Mouse (Mus musculus) T-cell, adult 2 months (primary cell): ENCODE measurements around the gene Rpl28.

ENCODE experiments used
- DNase-seq: peaks from one replicate; pipeline ENCODE4 v3.0.0; 2022; ENCODE audit warnings: low spot score

Gene Rpl28

DNA sequence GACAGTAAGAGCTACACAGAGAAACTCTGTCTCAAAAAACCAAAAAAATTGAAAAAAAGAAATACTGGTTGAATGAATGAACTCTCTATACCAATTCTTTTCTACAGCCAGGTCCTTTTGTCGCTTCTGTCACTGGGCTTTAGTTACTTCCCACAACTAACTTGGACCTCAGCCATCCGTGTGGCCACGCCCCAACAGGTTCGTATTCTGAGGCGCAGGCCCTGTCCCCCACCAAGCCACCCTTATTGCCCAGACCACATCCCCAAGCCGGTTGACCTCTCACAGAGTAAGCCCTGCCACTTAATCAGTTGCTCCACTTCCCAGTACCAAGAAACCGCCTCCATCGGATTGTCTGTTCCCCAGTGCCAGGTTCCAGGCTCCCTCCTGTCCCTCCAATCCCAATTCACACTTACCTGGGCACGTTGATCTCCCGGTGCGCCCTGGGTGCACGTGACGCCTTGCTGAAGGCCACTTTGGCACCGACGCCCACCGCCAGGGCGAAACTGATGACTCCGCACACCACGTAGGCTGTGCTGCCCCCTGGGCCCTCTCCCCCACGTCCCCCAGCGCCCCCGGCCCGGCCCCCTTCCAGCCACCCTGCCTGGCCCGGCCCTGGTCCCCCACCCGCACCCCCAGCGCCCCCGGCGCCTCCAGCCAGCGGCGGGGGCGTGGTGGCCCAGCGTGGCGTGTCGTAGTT lies 43.1 kb downstream of the Rpl28 start:
- DNase-seq = no peak

DNA sequence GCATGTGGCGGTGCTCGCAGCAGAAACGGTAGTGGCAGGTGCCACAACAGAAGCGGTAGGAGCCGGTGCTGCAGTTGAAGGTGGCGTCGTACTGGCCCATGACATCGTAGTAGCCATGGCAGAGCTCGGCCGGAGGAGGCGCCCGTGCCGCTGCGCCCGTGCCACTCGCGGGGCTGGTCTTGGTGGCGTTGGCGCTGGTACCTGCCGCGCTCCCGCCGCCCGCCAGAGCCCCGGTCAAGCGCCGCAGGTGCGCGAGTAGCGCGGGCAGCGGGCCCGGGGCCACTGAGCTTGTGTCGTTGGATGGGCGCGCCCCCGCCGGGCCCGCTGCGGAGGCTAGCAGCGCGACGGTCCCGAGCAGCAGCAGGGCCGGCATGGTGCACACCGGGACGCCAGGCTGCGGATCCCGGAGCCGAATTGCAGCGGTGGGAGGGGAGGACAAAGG lies 43.7 kb downstream of the Rpl28 start:
- peak; percentile 82 for DNase-seq

DNA sequence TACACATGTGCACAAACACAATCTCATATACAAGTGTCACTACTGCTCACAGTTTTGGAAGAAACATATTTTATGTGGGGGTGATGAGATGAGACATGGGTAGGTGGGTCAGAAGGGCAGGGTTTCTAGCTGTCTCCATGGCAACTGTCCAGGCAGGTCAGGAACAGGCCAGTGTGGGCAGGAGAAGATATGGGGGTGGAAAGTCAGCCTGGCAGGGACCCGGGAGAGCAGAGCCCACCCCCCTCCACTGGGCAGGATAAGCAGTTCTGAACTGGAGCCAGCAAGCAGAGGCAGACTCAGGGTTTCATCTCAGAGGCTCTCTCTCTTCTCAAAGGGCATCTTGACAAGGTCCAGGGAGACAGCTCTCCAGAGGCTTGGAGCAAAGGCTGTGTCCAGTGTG lies 45.0 kb downstream of the Rpl28 start:
- no peak for DNase-seq

GRCm38 (mm10) chr7:4842077-4842476 lies 49.4 kb downstream of the Rpl28 start:
- DNase-seq = no peak

DNA sequence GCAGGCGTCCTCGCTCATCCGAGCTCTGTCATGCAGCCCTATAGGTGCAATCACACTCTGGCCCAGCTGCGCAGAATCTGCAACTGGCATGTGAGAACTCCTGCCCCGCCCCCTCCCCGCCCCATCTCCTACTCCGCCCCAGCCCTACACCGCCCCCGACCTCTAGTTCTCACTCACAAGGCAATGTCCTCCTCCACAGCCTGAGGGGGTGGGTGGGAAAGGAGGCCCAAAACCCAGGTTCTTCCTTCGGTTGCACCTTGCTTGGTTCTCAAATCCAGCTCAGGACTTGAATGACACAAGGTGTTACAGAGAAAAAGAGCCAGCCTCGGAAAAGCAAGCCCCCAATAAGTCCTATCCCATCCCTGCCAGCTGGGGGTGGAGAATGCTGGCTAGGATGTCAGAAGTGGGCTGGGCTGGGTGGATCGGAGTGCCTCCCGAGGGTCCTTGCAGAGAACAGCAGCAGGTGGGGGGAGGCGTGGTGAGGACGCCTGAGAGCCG lies 50.0 kb downstream of the Rpl28 start:
- DNase-seq = no peak

DNA sequence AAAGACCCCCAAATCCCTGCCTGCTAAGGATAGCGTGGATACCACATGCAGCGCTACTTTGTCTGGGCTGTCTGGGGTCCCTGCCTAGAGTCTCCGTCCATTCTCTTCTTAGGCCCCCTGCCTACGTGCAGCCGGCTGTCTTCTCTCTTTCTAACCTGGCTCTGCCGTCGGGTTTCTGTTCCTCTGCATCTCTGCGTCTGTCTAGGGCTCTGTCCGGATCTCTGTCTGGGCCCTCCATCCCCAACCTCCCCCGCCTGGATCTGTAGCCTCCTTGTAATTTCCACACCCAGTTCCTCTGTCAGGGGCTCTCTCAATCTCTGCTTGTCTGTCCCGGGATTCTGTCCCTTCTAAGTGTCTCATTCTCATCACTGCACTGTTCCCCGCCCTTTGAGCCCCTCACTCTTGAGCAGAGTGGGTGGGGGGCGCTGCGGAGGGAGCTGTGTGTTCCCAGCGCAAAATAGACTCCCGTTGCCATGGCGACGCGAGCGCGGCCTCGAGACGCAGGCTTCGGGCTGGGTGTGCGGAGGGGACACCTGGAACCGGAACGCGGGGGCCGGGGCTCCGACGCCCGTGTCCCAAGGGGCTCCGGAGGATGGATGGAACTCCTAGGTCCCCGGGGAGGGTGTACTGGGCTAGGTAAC lies 51.0 kb downstream of the Rpl28 start:
- no peak for DNase-seq

- no peak for DNase-seq
Measured at GRCm38 (mm10) chr7:4844245-4844916, 51.7 kb downstream of the Rpl28 start, which contains the start of gene Shisa7. TSS of gene Shisa7 (minus strand) at chr7:4844696.
